9 mouse cellular contexts compared by ENCODE assay signal in genomic region chr16:14939994-14940715, GRCm38 (mm10). TPM values are rescaled to one million over a fixed set of nuclear protein-coding genes. Genes with fewer than 3 reads are reported as not detected.
DNase-seq lines count a peak whose midpoint lies in the region; ATAC-seq and TF ChIP-seq lines count a peak whose summit lies in the region.
"Had no signal": no experiment of that assay in that cellular context is flagged by ENCODE, and none has a peak within 500 bp of the region (broad histone marks: within the 10 kb centered on the region; RNA-seq: fewer than 3 reads in every experiment).

No protein-coding gene starts in this region.

- no peak overlapping the region for H3K4me3 ChIP-seq in liver, adult 2 months (ENCODE audit: insufficient read depth, low read depth, low read length)
- no peak overlapping the region for H3K4me3 ChIP-seq in liver, embryonic 12.5 days
- H3K4me3 ChIP-seq in heart, postnatal 0 days (ENCODE audit: low read depth, low read length): no peak overlapping the region
- H3K4me3 ChIP-seq in cerebellum, adult 2 months (replicated peaks; ENCODE audit: insufficient read depth, low read depth, low read length): no peak overlapping the region
- no peak overlapping the region for H3K4me3 ChIP-seq in midbrain, embryonic 16.5 days (ENCODE audit: low read depth, low read length)

- no peak overlapping the region for H3K4me2 ChIP-seq in liver, embryonic 12.5 days
- no peak overlapping the region for H3K4me2 ChIP-seq in heart, postnatal 0 days (ENCODE audit: low read depth, low read length)
- no peak overlapping the region for H3K4me2 ChIP-seq in midbrain, embryonic 16.5 days (ENCODE audit: low read length)

- WGBS in liver, adult 2 months: 25% methylated on average over 1 of the region's 1 CpGs
- WGBS in liver, embryonic 12.5 days (ENCODE audit: insufficient replicate concordance): 55% methylated on average over 1 of the region's 1 CpGs
- whole genome bisulfite sequencing in heart, postnatal 0 days: 19% methylated on average over 1 of the region's 1 CpGs
- WGBS in cerebellum, adult 2 months: 47% methylated on average over 1 of the region's 1 CpGs
- 82% methylated on average over 1 of the region's 1 CpGs for WGBS in midbrain, embryonic 16.5 days

- no peaks in the 10 kb centered on the region for H3K27me3 ChIP-seq in liver, adult 2 months (ENCODE audit: control insufficient read depth, insufficient read depth, low read length)
- no peaks in the 10 kb centered on the region for H3K27me3 ChIP-seq in liver, embryonic 12.5 days (replicated peaks)
- H3K27me3 ChIP-seq in heart, postnatal 0 days (ENCODE audit: control insufficient read depth, insufficient read depth, low read length): 0 out of 2 replicates have a peak, but pooled peaks cover 7% of the 10 kb centered on the region
- no peaks in the 10 kb centered on the region for H3K27me3 ChIP-seq in cerebellum, adult 2 months (ENCODE audit: control insufficient read depth, insufficient read depth, low read length)
- H3K27me3 ChIP-seq in midbrain, embryonic 16.5 days (ENCODE audit: control insufficient read depth, insufficient read depth, low read depth, low read length): no peaks in the 10 kb centered on the region

- TF ChIP-seq CTCF in liver, adult 2 months (IDR thresholded peaks at IDR 0.05; ENCODE audit: low read depth, low read length): no peak
- TF ChIP-seq CTCF in heart, postnatal 0 days (IDR thresholded peaks at IDR 0.05; ENCODE audit: low read depth): no peak
- no peak for TF ChIP-seq CTCF in cerebellum, adult 2 months (IDR thresholded peaks at IDR 0.05; ENCODE audit: borderline replicate concordance, insufficient read depth, low read depth, low read length)

- H3K27ac ChIP-seq in liver, adult 2 months (replicated peaks; ENCODE audit: insufficient read depth, low read depth, low read length): peak overlapping the region; percentile 75
- no peak overlapping the region for H3K27ac ChIP-seq in liver, embryonic 12.5 days
- no peak overlapping the region for H3K27ac ChIP-seq in heart, postnatal 0 days (ENCODE audit: low read depth)
- no peak overlapping the region for H3K27ac ChIP-seq in cerebellum, adult 2 months (ENCODE audit: insufficient read depth, low read length)
- H3K27ac ChIP-seq in midbrain, embryonic 16.5 days (ENCODE audit: low read length): no peak overlapping the region

- no peaks in the 10 kb centered on the region for H3K9me3 ChIP-seq in liver, embryonic 12.5 days (replicated peaks)
- no peaks in the 10 kb centered on the region for H3K9me3 ChIP-seq in heart, postnatal 0 days (replicated peaks; ENCODE audit: control insufficient read depth, low read length)
- H3K9me3 ChIP-seq in midbrain, embryonic 16.5 days (replicated peaks; ENCODE audit: control insufficient read depth, low read length, poor library complexity, severe bottlenecking): no peaks in the 10 kb centered on the region

- H3K36me3 ChIP-seq in liver, adult 2 months (ENCODE audit: control insufficient read depth, insufficient read depth, low read length): no peaks in the 10 kb centered on the region
- H3K36me3 ChIP-seq in liver, embryonic 12.5 days: no peaks in the 10 kb centered on the region
- H3K36me3 ChIP-seq in heart, postnatal 0 days (replicated peaks; ENCODE audit: control insufficient read depth, insufficient read depth, low read length): no peaks in the 10 kb centered on the region
- H3K36me3 ChIP-seq in midbrain, embryonic 16.5 days (ENCODE audit: control insufficient read depth, insufficient read depth, low read length): no peaks in the 10 kb centered on the region

- no peak for ATAC-seq in liver, embryonic 12.5 days
- no peak; the same call in 1 of the 2 replicates for ATAC-seq in heart, postnatal 0 days (ENCODE audit: insufficient read depth, low read depth)
- ATAC-seq in midbrain, embryonic 16.5 days: no peak

- no peak overlapping the region for H3K9ac ChIP-seq in liver, adult 2 months (ENCODE audit: low read depth, low read length)
- H3K9ac ChIP-seq in liver, embryonic 12.5 days: no peak overlapping the region
- no peak overlapping the region for H3K9ac ChIP-seq in heart, postnatal 0 days (replicated peaks; ENCODE audit: low read depth, low read length)
- H3K9ac ChIP-seq in midbrain, embryonic 16.5 days (ENCODE audit: low read depth, low read length): no peak overlapping the region

- TF ChIP-seq POLR2A in liver, adult 2 months (IDR thresholded peaks at IDR 0.05; ENCODE audit: extremely low read depth, insufficient read depth, low read length): no peak
- no peak for TF ChIP-seq POLR2A in cerebellum, adult 2 months (IDR thresholded peaks at IDR 0.05; ENCODE audit: borderline replicate concordance, insufficient read depth, low read length)

- no peak for TF ChIP-seq EP300 in heart, postnatal 0 days (IDR thresholded peaks at IDR 0.05; ENCODE audit: low read depth)

- no peaks in the 10 kb centered on the region for H3K79me2 ChIP-seq in liver, adult 2 months (ENCODE audit: control insufficient read depth, insufficient read depth, low read length)

- peaks cover 15% of the 10 kb centered on the region for H3K4me1 ChIP-seq in liver, adult 2 months (ENCODE audit: control insufficient read depth, insufficient read depth, low read length)
- H3K4me1 ChIP-seq in liver, embryonic 12.5 days: peaks cover 5% of the 10 kb centered on the region; the same call in 1 of the 2 replicates
- H3K4me1 ChIP-seq in heart, postnatal 0 days (ENCODE audit: control insufficient read depth, insufficient read depth): no peaks in the 10 kb centered on the region
- no peaks in the 10 kb centered on the region for H3K4me1 ChIP-seq in cerebellum, adult 2 months (ENCODE audit: control insufficient read depth, insufficient read depth, low read length)
- no peaks in the 10 kb centered on the region for H3K4me1 ChIP-seq in midbrain, embryonic 16.5 days (ENCODE audit: control insufficient read depth, insufficient read depth, low read length)

- DNase-seq in liver, adult 2 months (ENCODE audit: extremely low read depth, low read depth, low spot score): peak; percentile 65
- peak; percentile 16 for DNase-seq in heart, postnatal 0 days (ENCODE audit: low spot score)
- peak; percentile 4 to 32 for DNase-seq in lung, adult 18-20 months
- peak; percentile 24 for DNase-seq in testis, postnatal 14 days (ENCODE audit: low spot score)
- DNase-seq in cerebellum, adult 2 months: no peak
- no peak for DNase-seq in frontal cortex, postnatal 36 days (ENCODE audit: low spot score in 2 of 2)

RNA-seq across cellular contexts. Expression of gene Efcab1, which starts 33.7 kb away (rescaled TPM):
- total RNA-seq in liver, adult 2 months (2014; rRNA removed): not detected in 2 replicates
- polyA plus RNA-seq in liver, adult 2 months (2012; rRNA removed): not detected in 2 replicates
- 0.29 and 0.47 TPM in 2 replicates for polyA plus RNA-seq in liver, embryonic 12.5 days (2016; fragmentation: Nextera tagmentation; extraction: Ambion mirVana)
- not detected in 2 replicates for total RNA-seq in heart, postnatal 0 days (2014; rRNA removed; ENCODE audit: low replicate concordance)
- polyA plus RNA-seq in heart, postnatal 0 days (2015; fragmentation: Nextera tagmentation; extraction: Ambion mirVana): 0.25 and 0.48 TPM in 2 replicates
- 1.9 and 2.3 TPM in 2 replicates for polyA plus RNA-seq in cerebellum, adult 2 months (2012; rRNA removed)
- 21.5 and 24.0 TPM in 2 replicates for polyA plus RNA-seq in midbrain, embryonic 16.5 days (2015; fragmentation: Nextera tagmentation; extraction: Ambion mirVana)
- total RNA-seq: hematopoietic stem cell, adult 5-6 weeks had no signal

Comparison
In these comparisons a context has a peak if more than half of its experiments do, and no peak if none do; other contexts are left out.
1. DNase-seq: peak in liver, adult 2 months (single experiment), heart, postnatal 0 days (single experiment), lung, adult 18-20 months (2 of 2) and testis, postnatal 14 days (single experiment); none in cerebellum, adult 2 months (0 of 2) and frontal cortex, postnatal 36 days (0 of 2).